Comparison of ENCODE assay signal across 17 mouse cellular contexts in the genomic region with DNA sequence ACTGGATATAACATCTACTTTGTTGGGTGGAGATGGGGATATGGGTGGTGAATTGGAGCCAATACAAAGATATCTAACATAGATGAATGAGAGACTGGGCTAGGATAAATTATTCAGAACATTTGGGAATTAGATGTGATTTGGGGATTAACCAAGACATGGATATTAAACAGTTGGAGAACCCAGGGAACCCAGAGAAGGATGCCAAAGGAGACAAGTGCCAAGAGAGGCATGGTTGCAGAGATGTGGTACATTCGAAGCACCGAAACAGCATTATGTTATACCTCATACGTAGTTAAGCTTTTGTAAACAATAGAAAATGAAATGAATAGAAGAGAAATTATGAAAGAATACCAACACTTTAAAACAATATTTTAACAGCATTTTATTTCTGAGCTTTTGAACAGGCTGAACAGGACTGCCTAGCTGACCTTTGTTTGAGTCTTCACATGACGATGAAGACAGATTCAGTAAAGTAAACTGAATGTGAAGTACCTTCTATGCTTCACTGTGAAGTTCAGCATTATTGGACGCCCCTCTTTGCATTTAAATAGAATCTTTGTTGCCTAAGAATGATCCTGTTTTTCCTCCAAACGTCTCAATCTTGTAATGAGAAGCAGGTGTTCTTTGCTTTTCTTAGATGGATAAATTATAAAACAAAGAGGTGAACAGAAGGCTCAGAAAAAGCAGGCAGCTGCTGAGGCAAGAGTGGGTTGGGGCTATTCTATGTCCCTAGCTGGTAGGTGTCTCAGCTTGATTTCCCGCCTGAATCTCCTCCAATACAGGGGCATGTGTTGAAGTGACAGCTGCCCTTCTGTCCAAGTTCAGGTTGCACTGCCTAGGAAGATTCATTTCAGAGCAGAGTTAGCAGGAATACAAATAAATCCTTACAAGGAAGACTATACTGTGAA.
DNase-seq lines count a peak whose midpoint lies in the region; ATAC-seq and TF ChIP-seq lines count a peak whose summit lies in the region.
"Had no signal": no experiment of that assay in that cellular context is flagged by ENCODE, and none has a peak within 500 bp of the region (broad histone marks: within the 10 kb centered on the region; RNA-seq: fewer than 3 reads in every experiment).

No protein-coding gene starts in this region.

- no peak for DNase-seq in neural tube, embryonic 10.5 days (ENCODE audit: extremely low spot score, low spot score)
- DNase-seq in cerebellum, adult 9-11 months = peak; percentile 85
- peak; percentile 48 for DNase-seq in forebrain, postnatal 0 days
- DNase-seq in spleen, postnatal 36 days (ENCODE audit: low spot score in 2 of 2) = no peak
- DNase-seq in spleen, postnatal 14 days (ENCODE audit: low spot score in 2 of 2) = no peak
- DNase-seq in kidney, postnatal 4 days = no peak
- DNase-seq: adrenal gland, adult 2 months; gastrocnemius, adult 2 months; liver, embryonic 13.5 days; lung, postnatal 14 days; spleen, adult 18-20 months; thymus, adult 18-20 months had no signal

- no peak overlapping the region for H3K27ac ChIP-seq in neural tube, embryonic 12.5 days
- H3K27ac ChIP-seq in forebrain, postnatal 0 days (ENCODE audit: low read depth, low read length) = no peak overlapping the region
- H3K27ac ChIP-seq in neural tube, embryonic 14.5 days (ENCODE audit: low read depth, low read length) = no peak overlapping the region
- H3K27ac ChIP-seq: embryonic facial prominence, embryonic 15.5 days; gastrocnemius, adult 2 months; liver, embryonic 13.5 days had no signal

- H3K9me3 ChIP-seq in neural tube, embryonic 12.5 days = no peaks in the 10 kb centered on the region
- H3K9me3 ChIP-seq in forebrain, postnatal 0 days (ENCODE audit: low read length) = no peaks in the 10 kb centered on the region
- no peaks in the 10 kb centered on the region for H3K9me3 ChIP-seq in neural tube, embryonic 14.5 days (ENCODE audit: control insufficient read depth, low read length)
- H3K9me3 ChIP-seq: embryonic facial prominence, embryonic 15.5 days; liver, embryonic 13.5 days had no signal

- H3K36me3 ChIP-seq in neural tube, embryonic 12.5 days = no peaks in the 10 kb centered on the region
- H3K36me3 ChIP-seq in forebrain, postnatal 0 days (ENCODE audit: insufficient read depth) = no peaks in the 10 kb centered on the region
- H3K36me3 ChIP-seq in neural tube, embryonic 14.5 days (ENCODE audit: control insufficient read depth, insufficient read depth, low read length) = no peaks in the 10 kb centered on the region
- H3K36me3 ChIP-seq: embryonic facial prominence, embryonic 15.5 days; liver, embryonic 13.5 days had no signal

- no peak for TF ChIP-seq CTCF in forebrain, postnatal 0 days (IDR thresholded peaks at IDR 0.05; ENCODE audit: low read depth)

- H3K4me2 ChIP-seq in neural tube, embryonic 12.5 days (replicated peaks) = no peak overlapping the region
- H3K4me2 ChIP-seq in forebrain, postnatal 0 days (ENCODE audit: low read depth) = no peak overlapping the region
- H3K4me2 ChIP-seq in neural tube, embryonic 14.5 days (ENCODE audit: low read depth, low read length) = no peak overlapping the region
- H3K4me2 ChIP-seq: embryonic facial prominence, embryonic 15.5 days; liver, embryonic 13.5 days had no signal

- no peak overlapping the region for H3K9ac ChIP-seq in neural tube, embryonic 12.5 days
- H3K9ac ChIP-seq in forebrain, postnatal 0 days = no peak overlapping the region
- no peak overlapping the region for H3K9ac ChIP-seq in neural tube, embryonic 14.5 days (replicated peaks; ENCODE audit: low read depth, low read length)
- H3K9ac ChIP-seq: embryonic facial prominence, embryonic 15.5 days; liver, embryonic 13.5 days had no signal

- H3K4me1 ChIP-seq in neural tube, embryonic 12.5 days = no peaks in the 10 kb centered on the region
- no peaks in the 10 kb centered on the region for H3K4me1 ChIP-seq in forebrain, postnatal 0 days (ENCODE audit: insufficient read depth)
- H3K4me1 ChIP-seq in neural tube, embryonic 14.5 days (ENCODE audit: control insufficient read depth, insufficient read depth, low read length) = no peaks in the 10 kb centered on the region
- H3K4me1 ChIP-seq: embryonic facial prominence, embryonic 15.5 days; liver, embryonic 13.5 days had no signal

- no peaks in the 10 kb centered on the region for H3K27me3 ChIP-seq in neural tube, embryonic 12.5 days (replicated peaks)
- no peaks in the 10 kb centered on the region for H3K27me3 ChIP-seq in forebrain, postnatal 0 days (ENCODE audit: insufficient read depth, low read length)
- no peaks in the 10 kb centered on the region for H3K27me3 ChIP-seq in neural tube, embryonic 14.5 days (ENCODE audit: control insufficient read depth, insufficient read depth, low read length)
- H3K27me3 ChIP-seq: CH12.LX; embryonic facial prominence, embryonic 15.5 days; liver, embryonic 13.5 days; Patski had no signal

- H3K4me3 ChIP-seq in neural tube, embryonic 12.5 days = no peak overlapping the region
- H3K4me3 ChIP-seq in forebrain, postnatal 0 days (ENCODE audit: low read depth, low read length) = no peak overlapping the region
- H3K4me3 ChIP-seq in neural tube, embryonic 14.5 days (ENCODE audit: low read depth, low read length) = no peak overlapping the region
- H3K4me3 ChIP-seq: embryonic facial prominence, embryonic 15.5 days; gastrocnemius, adult 2 months; liver, embryonic 13.5 days had no signal

- ATAC-seq in neural tube, embryonic 12.5 days (ENCODE audit: low FRiP score, low read depth) = peak; percentile 71
- ATAC-seq in forebrain, postnatal 0 days = peak; percentile 78
- peak; percentile 41; the same call in 1 of the 2 replicates for ATAC-seq in neural tube, embryonic 14.5 days (ENCODE audit: low read depth)
- ATAC-seq: Patski had no signal

- WGBS in neural tube, embryonic 12.5 days = 62% methylated on average over 7 of the region's 7 CpGs
- WGBS in forebrain, postnatal 0 days = 22% methylated on average over 7 of the region's 7 CpGs
- WGBS in neural tube, embryonic 14.5 days = 58% methylated on average over 7 of the region's 7 CpGs

Comparison
In these comparisons a context has a peak if more than half of its experiments do, and no peak if none do; other contexts are left out.
1. DNase-seq: peak in cerebellum, adult 9-11 months (single experiment) and forebrain, postnatal 0 days (single experiment); none in neural tube, embryonic 10.5 days (single experiment), spleen, postnatal 36 days (0 of 2), spleen, postnatal 14 days (0 of 2) and kidney, postnatal 4 days (0 of 2).
2. Peak in every context shown above with its lines, with median percentiles within 50 percentile points of each other: ATAC-seq.